Mouse (Mus musculus): ENCODE measurements around the gene Rsph10b. TPM values are rescaled to one million over a fixed set of nuclear protein-coding genes. Genes with fewer than 3 reads are reported as not detected.

Rsph10b gene
- 0.87 and 1.7 TPM in 2 replicates for polyA plus RNA-seq (2015; fragmentation: Nextera tagmentation; extraction: Ambion mirVana)

DNA sequence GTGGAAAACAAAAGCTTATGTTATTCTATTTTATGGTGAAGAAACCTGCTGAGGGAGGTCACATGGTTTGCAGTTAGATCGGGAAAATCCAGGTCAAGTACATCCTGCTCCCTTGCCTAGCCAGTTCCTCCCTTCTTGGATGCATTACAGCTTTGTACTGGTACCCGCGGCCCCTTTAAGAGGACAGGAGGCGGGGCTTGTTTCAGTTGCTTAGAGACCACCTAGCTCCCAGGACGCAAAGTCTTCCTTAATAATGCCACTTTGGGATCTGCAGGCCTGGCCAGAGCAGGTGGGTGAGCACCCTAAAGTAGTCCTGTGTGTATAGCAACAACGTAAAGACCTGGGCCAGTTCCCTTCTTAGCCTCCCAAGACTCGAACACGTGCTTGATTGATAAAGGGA is at the start of gene Rsph10b:
Rsph10b (plus strand) TSS at position 205 of the 400 bp plus-strand sequence.
- Histone ChIP-seq H3K4me1 (peaks cover 3% of the 10 kb centered on the region; the same call in 1 of the 2 replicates), H3K4me2 (no peak within 1 kb of the TSS), H3K27me3 (replicated peaks) (no peaks in the 10 kb centered on the region), H3K4me3 (no peak within 1 kb of the TSS), H3K36me3 (peaks cover 46% of the 10 kb centered on the region), H3K9me3 (no peaks in the 10 kb centered on the region), H3K27ac (replicated peaks) (no peak within 1 kb of the TSS), H3K9ac (no peak within 1 kb of the TSS)
- ATAC-seq (ENCODE audit: extremely low read depth, insufficient number of reproducible peaks, low FRiP score, low TSS enrichment) = no peak
- WGBS = 22% methylated on average over 8 of the region's 8 CpGs

DNA sequence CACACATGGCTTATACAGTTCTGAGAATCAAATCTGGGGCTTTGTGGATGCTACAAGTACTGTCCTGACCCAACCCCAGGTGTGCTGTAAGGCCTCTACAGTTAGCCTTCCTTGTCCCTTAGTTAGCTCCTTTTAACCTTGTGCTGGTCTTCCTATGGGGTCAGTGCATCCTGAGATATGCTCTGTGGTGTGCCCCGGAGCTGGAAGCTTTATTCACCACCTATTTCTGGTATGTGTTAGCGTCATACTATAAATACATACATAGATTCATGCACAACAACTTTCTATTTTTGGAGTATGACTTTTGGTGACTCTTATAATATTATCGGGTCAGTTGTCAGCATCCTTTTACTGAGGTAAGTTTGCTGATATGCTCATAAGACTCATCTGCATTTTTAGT is 47.6 kb upstream of the Rsph10b start:
- WGBS = 66% methylated on average over 3 of the region's 3 CpGs
- Histone ChIP-seq H3K4me2 (no peak overlapping the region), H3K4me1 (peaks cover 6% of the 10 kb centered on the region; the same call in 1 of the 2 replicates), H3K27ac (replicated peaks) (peak overlapping the region; percentile 48), H3K4me3 (no peak overlapping the region), H3K27me3 (replicated peaks) (no peaks in the 10 kb centered on the region), H3K9ac (no peak overlapping the region), H3K36me3 (peaks cover 100% of the 10 kb centered on the region), H3K9me3 (0 out of 2 replicates have a peak, but pooled peaks cover 5% of the 10 kb centered on the region)
- no peak for ATAC-seq (ENCODE audit: extremely low read depth, insufficient number of reproducible peaks, low FRiP score, low TSS enrichment)

DNA sequence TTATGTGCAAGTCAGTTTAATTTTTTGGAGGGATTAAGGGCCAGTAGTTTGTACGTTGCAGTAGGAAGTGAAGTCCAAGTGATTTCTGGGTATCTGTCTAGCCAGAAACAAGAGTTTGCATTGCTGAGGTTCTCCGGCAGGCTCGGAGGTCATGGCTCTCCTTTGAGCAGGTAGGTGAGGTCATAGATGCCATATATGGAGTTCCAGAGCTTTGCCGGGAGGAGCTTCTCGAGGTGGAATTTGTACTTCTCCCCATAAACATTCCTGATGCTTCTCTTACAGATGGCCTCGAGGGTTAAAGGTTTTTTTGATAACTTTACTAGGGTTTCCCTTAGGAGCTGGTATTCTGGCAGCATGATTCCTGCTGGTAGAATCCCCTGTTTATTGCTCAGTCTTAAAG is 42.1 kb upstream of the Rsph10b start:
- Histone ChIP-seq H3K4me2 (no peak overlapping the region), H3K36me3 (peaks cover 92% of the 10 kb centered on the region), H3K27me3 (replicated peaks) (no peaks in the 10 kb centered on the region), H3K9ac (no peak overlapping the region), H3K27ac (replicated peaks) (no peak overlapping the region), H3K4me1 (peaks cover 7% of the 10 kb centered on the region; the same call in 1 of the 2 replicates), H3K4me3 (no peak overlapping the region), H3K9me3 (0 out of 2 replicates have a peak, but pooled peaks cover 2% of the 10 kb centered on the region)
- 58% methylated on average over 6 of the region's 6 CpGs for WGBS
- ATAC-seq (ENCODE audit: extremely low read depth, insufficient number of reproducible peaks, low FRiP score, low TSS enrichment) = no peak

DNA sequence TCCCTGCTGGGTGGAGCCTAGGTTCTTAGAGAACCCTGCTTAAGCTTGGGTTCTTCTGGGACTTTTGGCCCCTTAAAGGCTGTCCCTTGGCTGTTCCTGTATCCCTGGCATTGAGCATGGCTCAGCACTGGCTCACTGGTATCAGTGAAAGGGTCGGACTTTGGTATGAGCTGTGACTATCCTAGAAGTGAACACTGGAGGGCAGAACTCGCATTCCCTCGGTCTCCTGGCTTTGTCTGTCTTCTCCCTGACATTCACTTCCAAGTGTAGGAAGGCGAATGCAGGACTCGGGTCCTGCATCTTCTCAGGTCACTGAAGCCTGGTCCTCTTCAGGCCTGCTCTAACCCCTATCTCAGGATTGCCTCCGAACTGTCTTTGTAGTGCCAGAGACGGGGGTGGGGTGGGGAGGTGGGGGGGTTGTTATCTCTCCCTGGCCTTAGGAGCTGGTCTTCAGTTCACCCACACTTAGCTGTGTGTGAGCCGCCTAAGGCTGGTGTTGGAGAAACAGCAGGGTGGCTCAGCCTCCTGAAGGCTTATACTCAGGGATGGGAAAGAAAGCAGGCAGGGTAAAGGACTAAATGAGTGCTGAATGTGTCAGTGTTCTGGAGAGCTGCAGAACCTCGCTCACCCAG is 40.5 kb upstream of the Rsph10b start:
- 0 out of 2 replicates have a peak overlapping the region, but pooled peaks have one; percentile 19 for H3K9ac ChIP-seq
- H3K4me3 ChIP-seq = no peak overlapping the region
- WGBS = 42% methylated on average over 9 of the region's 9 CpGs
- no peak for ATAC-seq (ENCODE audit: extremely low read depth, insufficient number of reproducible peaks, low FRiP score, low TSS enrichment)
- no peaks in the 10 kb centered on the region for H3K9me3 ChIP-seq
- no peak overlapping the region for H3K4me2 ChIP-seq
- peaks cover 87% of the 10 kb centered on the region for H3K36me3 ChIP-seq
- no peak overlapping the region for H3K27ac ChIP-seq (replicated peaks)
- H3K4me1 ChIP-seq = peaks cover 7% of the 10 kb centered on the region; the same call in 1 of the 2 replicates
- H3K27me3 ChIP-seq (replicated peaks) = no peaks in the 10 kb centered on the region

DNA sequence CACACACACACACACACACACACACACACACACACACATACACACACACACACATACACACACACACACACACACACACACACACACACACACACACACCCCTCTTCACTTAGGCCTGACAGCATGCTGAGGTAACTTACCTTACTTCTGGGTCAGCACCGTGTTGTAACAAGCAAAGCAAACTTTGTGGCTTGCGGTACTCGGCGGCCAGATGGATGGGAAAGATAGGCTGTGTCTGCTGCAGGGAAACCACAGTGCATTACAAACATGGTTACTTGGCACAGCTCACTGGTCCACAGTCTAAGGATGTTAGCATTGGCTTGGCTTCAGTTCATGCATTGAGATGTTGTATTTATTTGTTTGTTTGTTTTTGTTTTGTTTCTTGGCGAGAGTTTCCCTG is 39.4 kb upstream of the Rsph10b start:
- Histone ChIP-seq H3K4me3 (no peak overlapping the region), H3K9ac (no peak overlapping the region), H3K27me3 (replicated peaks) (no peaks in the 10 kb centered on the region), H3K4me1 (peaks cover 7% of the 10 kb centered on the region; the same call in 1 of the 2 replicates), H3K36me3 (peaks cover 87% of the 10 kb centered on the region), H3K4me2 (no peak overlapping the region), H3K27ac (replicated peaks) (no peak overlapping the region), H3K9me3 (no peaks in the 10 kb centered on the region)
- no peak for ATAC-seq (ENCODE audit: extremely low read depth, insufficient number of reproducible peaks, low FRiP score, low TSS enrichment)
- WGBS = 65% methylated on average over 5 of the region's 5 CpGs

DNA sequence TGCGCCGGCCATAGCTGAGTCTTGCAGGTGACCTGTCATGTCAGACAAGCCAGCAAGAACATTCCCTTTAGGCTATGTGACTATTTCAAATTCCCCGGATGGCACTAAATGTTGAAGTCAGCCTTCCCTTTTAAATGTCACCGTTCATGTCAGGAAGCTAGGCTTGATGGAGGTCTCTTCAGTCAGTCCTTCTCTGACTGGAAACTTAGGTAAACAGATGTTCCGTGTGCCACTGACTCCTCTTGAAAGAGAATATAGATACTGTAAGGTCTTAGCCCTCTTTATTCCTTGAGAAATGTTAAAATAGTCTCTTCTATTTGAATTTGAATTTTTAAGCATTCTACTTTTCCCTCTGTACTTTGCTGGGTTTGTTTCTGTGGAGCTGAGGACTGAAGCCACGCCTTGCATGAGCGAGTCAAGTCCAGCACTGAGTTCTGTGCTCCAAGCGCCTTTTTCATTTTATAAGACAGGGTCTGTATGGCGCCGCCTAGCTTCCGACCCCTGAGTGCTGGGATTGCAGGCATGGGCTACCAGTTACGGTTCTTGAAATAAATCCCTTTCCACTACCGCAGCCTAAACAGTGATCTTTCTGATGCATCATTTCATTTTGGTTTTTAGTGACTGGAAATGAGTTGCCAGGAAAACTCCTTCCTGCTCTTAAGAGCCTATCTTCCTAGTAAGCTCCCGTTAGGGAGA is 35.1 kb upstream of the Rsph10b start, which contains the start of gene Ankrd61:
Ankrd61 (minus strand) TSS at position 51 of the 696 bp plus-strand sequence.
- no peaks in the 10 kb centered on the region for H3K9me3 ChIP-seq
- H3K36me3 ChIP-seq = peaks cover 89% of the 10 kb centered on the region
- no peaks in the 10 kb centered on the region for H3K4me1 ChIP-seq
- no peaks in the 10 kb centered on the region for H3K27me3 ChIP-seq (replicated peaks)
- no peak within 1 kb of the TSS for H3K9ac ChIP-seq
- no peak within 1 kb of the TSS for H3K27ac ChIP-seq (replicated peaks)
- no peak within 1 kb of the TSS for H3K4me3 ChIP-seq
- no peak for ATAC-seq (ENCODE audit: extremely low read depth, insufficient number of reproducible peaks, low FRiP score, low TSS enrichment)
- WGBS = 83% methylated on average over 14 of the region's 14 CpGs
- H3K4me2 ChIP-seq = no peak within 1 kb of the TSS

DNA sequence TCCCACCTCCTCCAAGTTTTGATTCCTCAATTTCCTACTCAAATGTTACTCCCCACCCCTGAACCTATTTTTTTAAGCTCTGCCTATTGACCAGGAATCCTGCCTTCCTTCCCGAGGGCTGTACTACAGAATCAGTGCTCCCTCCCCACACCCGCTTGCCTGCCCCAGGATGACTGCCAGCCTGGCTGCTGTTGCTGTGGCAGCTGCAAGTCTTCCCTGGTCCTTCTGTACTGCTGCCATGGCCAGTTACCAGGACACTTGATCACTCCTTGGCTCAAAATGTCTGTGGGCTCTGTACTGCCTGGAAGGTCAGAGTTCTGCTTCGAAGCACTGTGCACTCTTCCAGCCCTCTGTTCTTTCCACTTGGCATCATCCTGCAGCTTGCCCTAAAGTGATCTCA is 30.7 kb upstream of the Rsph10b start:
- Histone ChIP-seq H3K27ac (replicated peaks) (no peak overlapping the region), H3K9me3 (no peaks in the 10 kb centered on the region), H3K9ac (no peak overlapping the region), H3K4me3 (no peak overlapping the region), H3K4me1 (peaks cover 18% of the 10 kb centered on the region), H3K36me3 (peaks cover 98% of the 10 kb centered on the region), H3K27me3 (replicated peaks) (no peaks in the 10 kb centered on the region), H3K4me2 (no peak overlapping the region)
- 85% methylated on average over 3 of the region's 3 CpGs for WGBS
- ATAC-seq (ENCODE audit: extremely low read depth, insufficient number of reproducible peaks, low FRiP score, low TSS enrichment) = no peak

DNA sequence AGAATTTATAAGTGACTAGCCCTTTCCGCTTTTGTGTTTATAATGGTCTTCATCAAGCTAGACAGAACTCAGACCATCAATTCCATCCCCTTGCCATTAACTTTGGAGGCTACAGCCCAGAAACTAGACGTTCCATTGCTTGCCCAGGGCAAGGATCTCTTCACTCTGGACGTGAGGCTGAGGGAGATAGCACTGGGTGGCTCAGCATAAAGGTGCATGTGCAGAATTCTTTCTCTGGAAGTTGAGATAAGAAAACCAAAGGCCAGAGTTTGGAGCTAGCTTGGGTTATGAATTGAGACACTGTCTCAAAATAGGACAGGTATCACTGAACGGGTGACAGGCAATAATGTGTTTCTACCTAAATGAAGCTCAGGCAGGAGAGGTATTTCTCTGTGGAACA is 29.0 kb upstream of the Rsph10b start:
- ATAC-seq (ENCODE audit: extremely low read depth, insufficient number of reproducible peaks, low FRiP score, low TSS enrichment) = no peak
- Histone ChIP-seq H3K27ac (replicated peaks) (no peak overlapping the region), H3K4me1 (peaks cover 35% of the 10 kb centered on the region), H3K36me3 (peaks cover 88% of the 10 kb centered on the region), H3K4me2 (no peak overlapping the region), H3K4me3 (no peak overlapping the region), H3K9me3 (no peaks in the 10 kb centered on the region), H3K27me3 (replicated peaks) (no peaks in the 10 kb centered on the region), H3K9ac (no peak overlapping the region)
- 58% methylated on average over 4 of the region's 4 CpGs for WGBS

DNA sequence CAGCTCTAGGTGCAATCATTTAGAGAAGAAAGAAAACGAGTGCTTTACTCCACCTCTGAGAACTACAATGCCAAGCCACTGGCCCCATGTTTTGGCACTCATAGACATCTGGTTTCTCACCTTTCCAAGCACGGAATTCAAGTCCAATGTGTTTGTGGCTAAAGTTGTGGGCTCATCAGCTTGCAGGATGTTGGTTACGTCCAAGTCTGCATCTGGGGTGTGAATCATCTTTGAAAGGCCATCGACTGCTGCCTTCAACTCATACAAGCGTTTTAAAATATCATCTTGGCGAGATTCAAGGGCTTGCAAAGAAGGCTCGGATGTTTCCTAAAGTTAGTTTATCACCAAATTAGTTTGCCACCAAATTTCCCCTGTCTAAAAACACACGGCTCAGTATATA is 26.4 kb upstream of the Rsph10b start:
- peaks cover 44% of the 10 kb centered on the region for H3K4me1 ChIP-seq
- no peak overlapping the region for H3K27ac ChIP-seq (replicated peaks)
- no peak overlapping the region for H3K4me2 ChIP-seq
- 80% methylated on average over 8 of the region's 8 CpGs for WGBS
- no peaks in the 10 kb centered on the region for H3K9me3 ChIP-seq
- H3K36me3 ChIP-seq = peaks cover 62% of the 10 kb centered on the region
- no peaks in the 10 kb centered on the region for H3K27me3 ChIP-seq (replicated peaks)
- no peak overlapping the region for H3K9ac ChIP-seq
- ATAC-seq (ENCODE audit: extremely low read depth, insufficient number of reproducible peaks, low FRiP score, low TSS enrichment) = no peak
- no peak overlapping the region for H3K4me3 ChIP-seq

DNA sequence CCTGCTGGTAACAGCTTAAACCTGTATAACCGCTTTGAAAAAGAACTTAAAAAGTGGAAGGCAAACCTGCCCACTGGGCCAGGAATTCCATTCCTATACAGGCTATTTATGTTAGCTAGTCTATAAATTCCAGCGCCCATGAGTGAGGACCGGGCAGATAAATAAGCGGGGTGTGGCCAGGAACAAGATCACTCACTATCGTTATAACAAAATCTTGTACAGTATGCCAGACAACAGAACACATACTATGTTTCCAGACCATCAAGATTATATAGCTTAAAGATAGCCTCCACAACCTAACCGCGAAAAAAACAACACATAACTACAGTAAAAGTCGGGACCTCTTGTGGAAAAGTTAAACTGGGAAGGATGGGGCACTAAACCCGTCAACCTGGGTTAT is 23.9 kb upstream of the Rsph10b start:
- peak overlapping the region; percentile 85 for H3K27ac ChIP-seq (replicated peaks)
- peak overlapping the region; percentile 87 for H3K4me2 ChIP-seq
- peak overlapping the region; percentile 80 for H3K4me3 ChIP-seq
- H3K4me1 ChIP-seq = peaks cover 42% of the 10 kb centered on the region
- peaks cover 42% of the 10 kb centered on the region for H3K36me3 ChIP-seq
- WGBS = 3% methylated on average over 9 of the region's 9 CpGs
- ATAC-seq (ENCODE audit: extremely low read depth, insufficient number of reproducible peaks, low FRiP score, low TSS enrichment) = no peak
- H3K9ac ChIP-seq = peak overlapping the region; percentile 84
- no peaks in the 10 kb centered on the region for H3K9me3 ChIP-seq
- no peaks in the 10 kb centered on the region for H3K27me3 ChIP-seq (replicated peaks)

DNA sequence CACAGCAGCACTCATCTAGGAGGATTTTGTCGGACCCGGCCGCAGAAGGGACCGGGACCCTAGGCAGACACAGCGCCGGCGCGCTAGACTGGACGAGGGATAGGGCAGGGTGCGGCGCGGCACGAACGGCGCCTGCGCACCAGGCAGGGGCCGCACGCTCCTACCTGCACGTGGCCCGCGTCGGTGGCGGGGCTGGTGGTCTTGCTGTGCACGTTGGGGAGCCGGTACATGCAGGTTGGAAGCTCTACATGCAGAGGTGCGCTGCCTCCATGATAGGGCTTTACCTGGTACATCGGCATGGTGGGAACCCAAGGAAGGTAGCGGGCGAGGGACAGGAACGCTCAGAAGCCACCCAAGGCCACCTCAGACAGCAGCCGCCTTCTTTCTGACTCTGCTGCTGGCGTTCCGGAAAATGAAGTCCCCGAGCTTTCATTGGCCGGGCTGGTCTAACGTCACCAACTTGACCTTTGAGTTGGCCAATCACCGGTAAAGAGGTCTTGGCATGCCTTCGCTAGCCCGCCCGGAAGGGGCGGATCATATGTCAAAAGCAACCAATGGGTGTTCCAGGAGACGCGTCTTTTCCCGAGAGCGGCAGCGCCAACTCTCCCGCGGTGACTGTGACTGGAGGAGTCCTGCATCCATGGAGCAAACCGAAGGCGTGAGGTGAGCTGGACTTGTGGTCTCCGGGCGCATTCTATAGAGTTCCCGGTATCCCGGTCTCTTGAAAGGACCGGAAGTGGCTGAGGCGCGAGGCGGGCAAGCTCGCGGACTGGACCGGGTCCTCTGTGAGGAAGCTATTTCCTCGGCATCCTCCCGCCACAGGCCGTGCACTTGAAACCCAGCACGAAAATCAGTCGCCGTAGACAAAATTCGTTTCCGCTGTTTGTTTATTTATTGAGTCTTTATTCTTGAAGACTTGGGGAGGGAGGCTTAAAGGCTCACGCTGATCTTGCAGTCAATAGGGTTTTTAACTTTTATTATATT is 23.1 kb upstream of the Rsph10b start, which contains the start of the genes Aimp2 and Pms2:
Aimp2 (minus strand) TSS at position 431 of the 984 bp plus-strand sequence.
Pms2 (plus strand) TSS at position 548 of the 984 bp plus-strand sequence.
- under 1% methylated on average over 70 of the region's 70 CpGs for WGBS
- no peaks in the 10 kb centered on the region for H3K9me3 ChIP-seq
- peaks cover 40% of the 10 kb centered on the region for H3K36me3 ChIP-seq
- peak within 1 kb of the TSS; percentile 85 for H3K27ac ChIP-seq (replicated peaks)
- H3K4me3 ChIP-seq = peak within 1 kb of the TSS; percentile 80
- ATAC-seq (ENCODE audit: extremely low read depth, insufficient number of reproducible peaks, low FRiP score, low TSS enrichment) = peak; percentile 97
- no peaks in the 10 kb centered on the region for H3K27me3 ChIP-seq (replicated peaks)
- peak within 1 kb of the TSS; percentile 84 for H3K9ac ChIP-seq
- peak within 1 kb of the TSS; percentile 87 for H3K4me2 ChIP-seq
- peaks cover 34% of the 10 kb centered on the region for H3K4me1 ChIP-seq

Data from heart, embryonic 13.5 days (tissue).